Mouse (Mus musculus): Measurements from ENCODE around the gene Samd5. TPM values are rescaled to one million over a fixed set of nuclear protein-coding genes. Genes with fewer than 3 reads are reported as not detected.
A peak's percentile ranks its signal among the peaks of the same experiment; 100 is the strongest.

Gene Samd5
- total RNA-seq, 1 experiment = 1.2 TPM

DNA sequence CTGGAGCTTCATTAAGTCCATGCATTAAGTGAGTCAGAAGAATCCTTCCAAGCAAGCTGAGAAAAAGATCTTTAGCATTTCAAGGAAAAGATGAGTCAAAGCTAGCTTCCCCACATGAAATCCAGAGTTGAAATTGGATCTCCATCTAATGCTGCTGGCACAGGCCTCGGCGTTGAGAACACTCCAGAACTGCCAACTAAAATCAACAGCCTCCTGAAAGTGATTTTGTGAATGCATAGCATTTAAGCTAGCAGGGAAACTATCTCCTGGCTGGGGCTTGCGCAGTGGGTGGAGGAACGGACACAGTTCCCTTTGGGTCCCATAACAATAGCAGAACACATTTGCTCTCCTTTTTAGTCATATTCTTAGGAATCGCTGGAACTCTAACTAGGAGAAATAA, 88.7 kb downstream of the Samd5 start:
- Histone ChIP-seq H3K9me3 (ENCODE audit: control insufficient read depth, insufficient read depth, low read depth, low read length) (no peaks in the 10 kb centered on the region), H3K27ac (ENCODE audit: insufficient read depth, low read depth, low read length, poor library complexity, severe bottlenecking) (no peak overlapping the region), H3K4me3 (ENCODE audit: insufficient read depth in 1 of 2, low read depth in 1 of 2, low read length in 2 of 2, poor library complexity in 1 of 2, severe bottlenecking in 1 of 2) (no peak overlapping the region), H3K36me3 (ENCODE audit: control insufficient read depth, insufficient read depth, low read length, poor library complexity, severe bottlenecking) (no peaks in the 10 kb centered on the region), H3K4me1 (ENCODE audit: control insufficient read depth in 2 of 2, insufficient read depth in 2 of 2, low read length in 2 of 2, poor library complexity in 1 of 2) (no peaks in the 10 kb centered on the region), H3K9ac (ENCODE audit: insufficient read depth, low read depth, low read length, poor library complexity, severe bottlenecking) (no peak overlapping the region)
- TF ChIP-seq CHD2 (IDR thresholded peaks at IDR 0.05; ENCODE audit: low read depth, low read length) (no peak), HCFC1 (IDR thresholded peaks at IDR 0.05; ENCODE audit: borderline replicate concordance, insufficient read depth, low read length) (no peak), ZNF384 (IDR thresholded peaks at IDR 0.05; ENCODE audit: low read depth, low read length) (no peak)
- in situ Hi-C loops (cut with MboI; ENCODE audit: low sequenced_read_pairs in 2 of 2, unreplicated experiment in 2 of 2) = no loop called here
- no peak for DNase-seq (ENCODE audit: low read depth, low spot score)

DNA sequence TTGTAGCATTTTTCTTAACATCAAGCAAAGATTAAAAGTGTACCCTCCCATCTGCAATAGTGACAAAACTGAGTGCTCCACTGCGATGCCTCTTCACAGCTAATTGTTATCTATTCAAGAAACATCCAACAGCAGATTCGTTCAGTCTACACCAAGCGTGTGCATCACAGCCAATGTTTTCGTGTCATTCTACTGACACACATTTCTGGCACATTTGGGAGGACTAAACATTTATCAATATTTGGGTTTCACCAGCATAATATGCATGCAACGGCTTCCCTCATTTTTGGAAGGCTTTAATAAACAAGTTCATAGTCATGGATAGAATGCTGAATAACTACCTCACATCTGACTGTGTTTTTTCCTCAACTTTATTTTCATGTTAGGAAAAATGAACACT, 95.6 kb downstream of the Samd5 start:
- no peak overlapping the region for H3K27ac ChIP-seq (ENCODE audit: insufficient read depth, low read depth, low read length, poor library complexity, severe bottlenecking)
- H3K36me3 ChIP-seq (ENCODE audit: control insufficient read depth, insufficient read depth, low read length, poor library complexity, severe bottlenecking) = no peaks in the 10 kb centered on the region
- DNase-seq (ENCODE audit: low read depth, low spot score) = no peak
- H3K4me1 ChIP-seq (ENCODE audit: control insufficient read depth in 2 of 2, insufficient read depth in 2 of 2, low read length in 2 of 2, poor library complexity in 1 of 2) = no peaks in the 10 kb centered on the region
- TF ChIP-seq MAFK (IDR thresholded peaks at IDR 0.05; ENCODE audit: insufficient read depth, low read depth, low read length) (no peak), CHD2 (IDR thresholded peaks at IDR 0.05; ENCODE audit: low read depth, low read length) (no peak), ZC3H11A (IDR thresholded peaks at IDR 0.05; ENCODE audit: borderline replicate concordance, low read depth, low read length) (no peak), HCFC1 (IDR thresholded peaks at IDR 0.05; ENCODE audit: borderline replicate concordance, insufficient read depth, low read length) (no peak)
- H3K9me3 ChIP-seq (ENCODE audit: control insufficient read depth, insufficient read depth, low read depth, low read length) = no peaks in the 10 kb centered on the region
- in situ Hi-C loops (cut with MboI; ENCODE audit: low sequenced_read_pairs in 2 of 2, unreplicated experiment in 2 of 2) = no loop called here
- no peak overlapping the region for H3K9ac ChIP-seq (ENCODE audit: insufficient read depth, low read depth, low read length, poor library complexity, severe bottlenecking)
- no peak overlapping the region for H3K4me3 ChIP-seq (ENCODE audit: insufficient read depth in 1 of 2, low read depth in 1 of 2, low read length in 2 of 2, poor library complexity in 1 of 2, severe bottlenecking in 1 of 2)

DNA sequence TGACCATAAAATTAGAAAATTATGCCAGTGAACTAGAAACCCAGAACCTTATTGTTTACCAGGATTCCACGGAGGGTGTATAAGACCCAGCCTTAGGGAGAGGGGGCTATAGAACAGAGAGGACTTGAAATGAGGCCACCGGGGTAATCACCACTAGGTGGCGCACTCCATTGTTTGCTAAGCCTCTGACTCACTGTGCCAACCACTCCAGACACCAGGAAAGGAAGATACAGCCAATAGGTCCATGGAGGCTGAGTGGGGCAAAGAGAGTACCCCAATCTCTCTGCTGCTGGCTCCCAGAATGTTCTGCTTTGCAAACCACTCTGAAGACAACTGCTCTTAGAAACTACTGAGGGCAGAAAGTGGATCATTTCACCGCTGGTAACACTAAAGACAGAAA, 99.4 kb downstream of the Samd5 start:
- TF ChIP-seq ZC3H11A (IDR thresholded peaks at IDR 0.05; ENCODE audit: borderline replicate concordance, low read depth, low read length) (peak; percentile 15; the same call in 1 of the 2 replicates), CHD2 (IDR thresholded peaks at IDR 0.05; ENCODE audit: low read depth, low read length) (no peak), ZNF384 (IDR thresholded peaks at IDR 0.05; ENCODE audit: low read depth, low read length) (no peak)
- DNase-seq (ENCODE audit: low read depth, low spot score) = peak; percentile 56
- Histone ChIP-seq H3K4me3 (ENCODE audit: insufficient read depth in 1 of 2, low read depth in 1 of 2, low read length in 2 of 2, poor library complexity in 1 of 2, severe bottlenecking in 1 of 2) (no peak overlapping the region), H3K36me3 (ENCODE audit: control insufficient read depth, insufficient read depth, low read length, poor library complexity, severe bottlenecking) (no peaks in the 10 kb centered on the region), H3K27ac (ENCODE audit: insufficient read depth, low read depth, low read length, poor library complexity, severe bottlenecking) (no peak overlapping the region), H3K4me1 (ENCODE audit: control insufficient read depth in 2 of 2, insufficient read depth in 2 of 2, low read length in 2 of 2, poor library complexity in 1 of 2) (no peaks in the 10 kb centered on the region), H3K9me3 (ENCODE audit: control insufficient read depth, insufficient read depth, low read depth, low read length) (no peaks in the 10 kb centered on the region), H3K9ac (ENCODE audit: insufficient read depth, low read depth, low read length, poor library complexity, severe bottlenecking) (no peak overlapping the region)
- in situ Hi-C loops (cut with MboI; ENCODE audit: low sequenced_read_pairs in 2 of 2, unreplicated experiment in 2 of 2) = no loop called here

DNA sequence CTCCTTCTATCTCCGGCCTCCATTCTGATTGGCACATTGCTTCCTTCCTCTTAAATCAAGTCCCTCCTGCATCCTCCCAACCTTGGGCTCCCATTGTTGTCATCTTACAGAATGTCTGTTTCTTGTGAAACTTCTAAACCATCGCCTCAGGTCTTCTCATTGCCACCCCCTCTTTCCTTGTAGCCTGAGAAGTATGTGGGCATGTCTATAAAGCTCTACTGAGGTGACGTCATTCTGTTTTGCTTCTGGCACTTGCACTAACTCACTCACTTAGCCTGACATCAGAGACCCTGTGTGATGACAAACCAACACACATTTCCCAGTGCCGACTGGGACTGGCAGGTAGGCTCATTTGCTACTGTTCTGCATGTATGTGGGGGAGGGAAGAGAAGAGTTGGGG, 100.9 kb downstream of the Samd5 start:
- no peak overlapping the region for H3K9ac ChIP-seq (ENCODE audit: insufficient read depth, low read depth, low read length, poor library complexity, severe bottlenecking)
- H3K4me1 ChIP-seq (ENCODE audit: control insufficient read depth in 2 of 2, insufficient read depth in 2 of 2, low read length in 2 of 2, poor library complexity in 1 of 2) = no peaks in the 10 kb centered on the region
- TF ChIP-seq ZNF384 (IDR thresholded peaks at IDR 0.05; ENCODE audit: low read depth, low read length) (no peak), MAFK (IDR thresholded peaks at IDR 0.05; ENCODE audit: insufficient read depth, low read depth, low read length) (no peak), ZC3H11A (IDR thresholded peaks at IDR 0.05; ENCODE audit: borderline replicate concordance, low read depth, low read length) (no peak), HCFC1 (IDR thresholded peaks at IDR 0.05; ENCODE audit: borderline replicate concordance, insufficient read depth, low read length) (no peak), CHD2 (IDR thresholded peaks at IDR 0.05; ENCODE audit: low read depth, low read length) (no peak)
- in situ Hi-C loops (cut with MboI; ENCODE audit: low sequenced_read_pairs in 2 of 2, unreplicated experiment in 2 of 2) = no loop called here
- H3K27ac ChIP-seq (ENCODE audit: insufficient read depth, low read depth, low read length, poor library complexity, severe bottlenecking) = no peak overlapping the region
- no peaks in the 10 kb centered on the region for H3K36me3 ChIP-seq (ENCODE audit: control insufficient read depth, insufficient read depth, low read length, poor library complexity, severe bottlenecking)
- DNase-seq (ENCODE audit: low read depth, low spot score) = no peak
- no peak overlapping the region for H3K4me3 ChIP-seq (ENCODE audit: insufficient read depth in 1 of 2, low read depth in 1 of 2, low read length in 2 of 2, poor library complexity in 1 of 2, severe bottlenecking in 1 of 2)
- H3K9me3 ChIP-seq (ENCODE audit: control insufficient read depth, insufficient read depth, low read depth, low read length) = no peaks in the 10 kb centered on the region

Other genes starting within 250 kb of the Samd5 start
- 4.2 and 4.4 TPM in 2 replicates for gene Stxbp5, start 225.9 kb upstream of the Samd5 start, total RNA-seq (2012; rRNA removed)